Mouse (Mus musculus) urinary bladder, adult 2 months (tissue): Measurements from ENCODE around the gene Clint1. TPM values are rescaled to one million over a fixed set of nuclear protein-coding genes. Genes with fewer than 3 reads are reported as not detected.

Source experiments
- DNase-seq: peaks from one replicate; pipeline ENCODE4 v3.0.0; 2022; ENCODE audit warnings: low spot score
- polyA plus RNA-seq: library from polyadenylated mRNA; depleted of rRNA; stranded (reverse); fragments of >200 nt; gene quantifications from 2 replicates; pipeline ENCODE4 v1.2.3, GENCODE M21; 2012

Gene Clint1
- polyA plus RNA-seq, 1 experiment: 74.3 TPM

DNA sequence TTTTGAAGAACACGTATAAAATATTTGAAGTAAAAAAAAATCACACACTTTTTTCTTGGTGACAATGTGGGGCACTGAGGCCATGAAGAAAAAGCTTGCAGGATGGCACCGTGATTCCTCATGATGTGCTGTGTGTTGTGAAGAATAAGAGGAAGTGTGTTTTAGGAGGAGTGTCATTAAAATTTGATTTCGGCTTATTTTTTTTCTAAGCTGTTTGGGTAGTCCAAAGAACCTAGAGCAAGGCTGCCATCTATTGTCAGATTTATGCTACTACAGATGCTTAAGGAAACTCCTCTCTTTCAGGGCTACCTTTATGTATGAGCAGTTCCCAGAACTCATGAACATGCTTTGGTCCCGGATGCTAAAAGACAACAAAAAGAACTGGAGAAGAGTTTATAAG lies 32.2 kb downstream of the Clint1 start:
- DNase-seq: no peak

DNA sequence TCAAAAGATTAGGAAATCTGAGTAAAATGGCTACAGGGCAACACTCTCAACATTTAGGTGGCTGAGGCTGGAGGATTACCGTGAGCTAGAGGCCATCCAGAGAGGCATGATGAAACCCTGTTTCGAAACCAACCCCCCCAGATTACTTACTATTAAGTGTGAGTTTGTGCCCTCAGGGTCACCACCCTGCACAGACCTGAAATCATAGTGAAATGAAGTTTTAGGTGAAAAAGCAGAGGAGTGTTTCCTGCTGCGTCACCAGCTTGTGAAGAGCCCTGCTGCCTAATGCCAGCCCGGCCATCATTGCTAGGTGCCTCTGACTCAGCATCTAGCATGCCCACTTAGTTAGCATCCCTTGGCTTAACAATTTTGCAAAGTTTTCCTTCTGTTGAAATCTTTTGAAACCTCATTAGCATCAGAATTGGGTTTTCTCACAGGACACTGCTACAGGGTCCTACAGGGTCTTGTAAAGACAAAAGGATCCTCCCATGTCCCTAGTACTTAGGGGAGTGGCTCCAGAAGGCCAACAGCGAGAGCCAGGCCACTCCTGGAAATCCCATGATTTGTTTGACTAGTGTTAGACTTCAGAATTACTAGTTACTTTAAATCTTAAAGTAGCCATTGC lies 33.9 kb downstream of the Clint1 start:
- DNase-seq: no peak

DNA sequence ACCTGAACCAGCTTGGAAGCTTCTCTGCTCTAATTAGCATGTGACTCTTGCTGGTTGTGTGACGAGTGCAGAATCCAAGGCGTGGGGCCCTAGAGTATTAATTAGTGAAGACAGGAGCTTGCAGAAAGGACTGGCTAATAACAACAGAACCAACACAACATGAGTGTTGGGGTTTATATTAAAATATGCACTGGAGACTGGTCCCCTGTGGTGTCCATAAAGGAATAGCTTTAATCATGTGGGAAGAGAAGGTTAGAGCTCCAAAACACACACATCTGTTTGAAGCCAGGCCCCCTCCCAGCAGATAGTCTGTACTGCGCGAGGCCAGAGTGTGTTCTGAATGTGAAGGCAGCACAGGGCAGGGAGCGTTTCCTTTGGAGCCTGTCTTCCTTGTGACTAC lies 34.7 kb downstream of the Clint1 start:
- DNase-seq: no peak

DNA sequence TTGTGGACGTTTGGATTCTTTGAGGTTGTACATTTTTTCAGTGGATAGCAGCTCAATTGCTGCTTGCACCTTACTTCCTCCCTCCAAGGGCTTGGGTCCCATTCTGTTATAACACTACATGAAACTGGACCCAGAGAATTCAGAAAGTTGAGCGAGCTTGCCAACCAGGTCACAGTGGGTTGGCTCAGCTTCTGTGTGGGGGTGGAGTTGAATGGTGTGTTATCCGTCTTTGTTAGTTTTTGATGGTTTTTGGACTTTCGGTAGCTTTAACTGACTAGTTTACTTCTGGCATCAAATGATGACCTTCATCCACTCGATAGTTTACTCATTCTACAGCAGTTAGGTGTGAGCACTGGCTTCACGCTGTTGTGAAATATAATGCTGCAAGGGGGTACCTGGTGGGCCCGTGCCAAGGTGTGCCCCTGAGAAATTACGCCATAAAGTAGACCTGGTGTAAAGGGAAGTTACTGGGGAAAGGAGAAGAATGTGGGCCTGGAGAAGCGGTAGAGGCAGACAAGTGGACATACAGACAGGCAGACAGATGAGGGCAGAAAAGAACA lies 36.7 kb downstream of the Clint1 start:
- no peak for DNase-seq

DNA sequence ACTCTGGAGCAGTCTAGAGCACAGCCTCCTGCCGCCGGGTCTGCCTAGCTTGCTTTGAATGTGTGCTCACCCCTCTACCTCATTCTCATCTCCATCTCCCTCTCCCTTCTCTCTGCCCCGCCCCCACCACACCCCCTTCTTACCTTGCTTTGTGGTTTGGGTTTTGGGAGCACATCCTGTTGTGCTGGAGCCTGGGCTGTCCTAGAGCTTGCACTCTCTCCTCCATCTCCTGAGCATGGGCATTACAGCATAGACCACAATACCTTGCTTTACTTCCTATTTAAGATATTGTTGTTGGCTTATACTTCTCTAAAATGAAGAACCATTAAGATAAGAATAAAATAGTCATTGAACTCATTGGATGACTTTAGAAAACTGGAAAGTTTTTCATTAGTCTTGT lies 38.1 kb downstream of the Clint1 start:
- DNase-seq: no peak

DNA sequence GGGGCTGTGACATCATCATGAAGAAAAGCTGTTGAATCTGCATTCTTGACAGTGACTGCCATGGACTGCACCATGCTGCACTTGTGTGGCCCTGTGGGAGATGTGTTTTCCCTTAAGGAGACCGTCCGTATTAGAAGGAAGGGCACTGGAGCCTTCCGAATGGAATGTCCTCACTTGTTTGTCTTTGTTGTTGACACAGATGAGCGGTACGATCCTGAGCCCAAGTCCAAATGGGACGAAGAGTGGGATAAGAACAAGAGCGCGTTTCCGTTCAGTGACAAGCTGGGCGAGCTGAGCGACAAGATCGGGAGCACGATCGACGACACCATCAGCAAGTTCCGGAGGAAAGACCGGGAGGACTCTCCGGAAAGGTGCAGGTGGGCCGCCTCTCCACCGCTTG lies 38.6 kb downstream of the Clint1 start:
- DNase-seq: no peak

DNA sequence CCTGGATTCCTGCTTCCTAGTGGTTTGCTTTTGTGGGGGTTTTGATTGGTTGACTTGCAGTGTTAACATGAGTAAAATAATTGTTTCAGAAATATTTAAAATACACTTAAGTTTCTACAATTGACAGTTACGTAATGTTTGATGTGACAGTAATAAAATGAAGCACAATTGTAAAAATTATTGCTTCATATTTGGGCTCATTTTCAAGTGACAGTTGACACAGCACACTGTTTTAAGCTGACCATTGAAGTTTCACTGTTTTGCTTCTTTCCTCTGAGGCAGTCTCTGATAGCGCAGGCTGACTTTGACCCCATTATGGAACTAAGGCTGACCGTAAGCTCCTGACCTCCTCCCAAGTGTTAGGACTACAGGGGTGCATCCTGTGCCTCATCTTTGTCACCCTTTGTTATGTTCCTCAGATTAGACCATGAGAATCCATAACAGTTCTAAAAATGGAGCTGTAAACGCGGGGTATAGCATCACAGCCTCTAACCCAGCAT lies 41.1 kb downstream of the Clint1 start:
- DNase-seq: no peak

DNA sequence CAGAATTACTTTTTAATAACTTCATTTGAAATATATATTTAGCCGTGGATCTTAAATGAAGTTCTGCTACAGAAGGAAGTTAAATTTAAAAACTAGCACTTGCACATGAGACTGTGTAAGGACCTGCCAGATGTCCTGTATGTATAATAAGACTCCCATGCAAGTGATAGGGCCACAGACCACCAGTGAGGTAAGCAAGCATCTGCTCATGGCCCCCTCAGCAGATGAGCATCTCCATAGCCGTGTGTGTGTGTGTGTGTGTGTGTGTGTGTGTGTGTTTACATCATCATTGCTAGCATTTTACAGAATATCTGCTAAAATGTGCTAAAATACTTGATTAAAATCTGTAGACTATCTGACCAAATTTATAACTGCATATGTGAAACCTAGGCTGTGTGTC lies 45.5 kb downstream of the Clint1 start:
- DNase-seq: no peak

DNA sequence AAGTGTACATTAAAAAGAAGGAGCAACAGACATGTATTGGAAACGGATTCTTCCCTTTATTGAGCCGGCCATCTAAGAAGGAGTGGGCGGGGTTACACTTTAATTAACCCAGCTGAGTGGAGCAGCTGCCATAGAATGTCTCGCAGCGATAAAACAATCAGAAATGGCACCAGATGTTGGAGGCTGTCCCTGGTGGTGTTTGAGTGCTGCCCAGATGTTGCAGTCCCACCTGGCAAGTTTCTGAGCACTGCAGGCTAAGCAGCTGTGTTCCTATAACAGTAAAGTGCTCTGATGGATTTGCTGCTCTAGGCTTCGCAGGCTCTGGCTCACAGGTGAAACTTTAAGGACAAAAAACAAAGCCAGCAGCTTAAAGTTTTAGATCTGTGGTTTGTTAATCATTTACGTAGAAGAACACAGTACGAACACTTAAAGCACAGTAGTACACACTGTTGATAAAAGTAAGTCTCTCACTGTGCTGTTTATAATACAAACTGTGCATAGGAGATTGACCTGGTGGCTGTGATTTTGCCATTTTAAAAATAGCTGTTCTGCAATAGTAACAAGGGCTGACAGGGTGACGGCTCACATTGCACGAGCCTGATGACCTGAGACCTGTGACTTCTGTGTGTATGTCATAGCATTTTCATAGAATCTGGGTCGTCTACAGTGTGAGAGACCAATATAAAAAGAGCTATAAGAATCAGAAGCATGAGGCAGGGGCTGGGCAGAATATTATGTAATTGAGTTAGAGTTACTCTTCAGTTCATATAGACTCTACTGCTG lies 48.6 kb downstream of the Clint1 start:
- no peak for DNase-seq

DNA sequence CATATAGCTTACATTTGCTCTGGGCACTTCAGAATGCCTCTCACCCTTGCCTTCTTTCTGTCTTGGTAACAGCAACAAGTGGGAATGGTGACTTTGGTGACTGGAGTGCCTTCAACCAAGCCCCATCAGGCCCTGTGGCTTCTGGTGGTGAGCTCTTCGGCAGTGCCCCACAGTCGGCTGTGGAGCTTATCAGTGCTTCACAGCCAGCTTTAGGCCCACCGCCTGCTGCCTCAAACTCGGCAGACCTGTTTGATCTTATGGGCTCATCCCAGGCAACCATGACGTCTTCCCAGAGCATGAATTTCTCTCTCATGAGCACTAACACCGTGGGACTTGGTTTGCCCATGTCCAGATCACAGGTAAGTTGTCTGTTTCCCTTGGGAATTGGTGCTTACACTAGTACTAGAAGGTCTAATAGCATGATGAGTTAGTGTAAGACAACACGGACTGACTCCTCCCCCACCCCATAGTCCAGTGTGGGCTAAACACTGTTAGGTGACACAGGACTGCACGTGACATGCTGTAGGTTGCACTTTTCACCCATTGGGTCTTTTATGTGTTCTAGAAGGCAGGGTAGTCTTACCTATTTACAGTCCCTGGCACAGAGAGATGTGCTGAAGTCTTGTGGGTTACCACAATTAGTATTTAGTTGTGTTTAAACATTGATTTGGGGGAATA lies 54.4 kb downstream of the Clint1 start:
- no peak for DNase-seq

DNA sequence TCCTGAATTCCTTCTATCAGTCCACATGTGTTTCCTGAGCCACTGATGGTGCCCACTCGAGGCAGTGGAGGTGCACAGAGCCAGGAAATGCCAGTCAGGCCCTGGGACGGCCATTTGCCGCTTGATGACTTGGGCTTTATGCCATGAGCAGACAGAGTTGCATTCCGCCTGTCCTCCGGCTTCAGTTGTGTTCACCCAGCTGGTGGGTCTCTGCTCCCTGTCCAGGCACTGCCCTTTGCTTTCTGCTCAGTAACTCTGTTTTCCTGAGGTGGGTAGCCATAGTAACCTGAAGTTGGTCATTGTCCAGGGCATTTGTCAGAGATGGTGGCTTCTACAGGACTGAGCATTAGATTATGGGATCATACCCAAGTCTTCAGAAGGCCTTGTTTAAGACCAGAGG lies 55.5 kb downstream of the Clint1 start:
- DNase-seq: no peak

DNA sequence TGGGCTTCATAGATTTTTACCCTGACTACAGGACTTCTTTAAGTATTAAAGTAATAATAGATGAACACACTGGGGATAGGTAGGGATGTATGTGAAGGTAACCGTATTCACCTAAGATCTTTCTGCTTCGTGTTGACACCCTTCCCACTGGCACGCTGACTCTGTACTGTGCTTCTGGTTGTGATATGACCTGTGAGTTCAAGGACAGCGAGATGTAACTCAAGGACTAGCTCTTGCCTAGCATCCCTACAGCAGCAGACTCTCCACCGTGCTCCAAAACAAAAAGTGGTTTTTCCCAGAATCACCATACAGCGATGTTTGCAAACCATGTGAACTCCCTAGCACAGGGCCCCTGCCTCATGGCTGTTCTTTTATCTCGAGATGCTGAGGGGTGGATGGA lies 56.2 kb downstream of the Clint1 start:
- no peak for DNase-seq

DNA sequence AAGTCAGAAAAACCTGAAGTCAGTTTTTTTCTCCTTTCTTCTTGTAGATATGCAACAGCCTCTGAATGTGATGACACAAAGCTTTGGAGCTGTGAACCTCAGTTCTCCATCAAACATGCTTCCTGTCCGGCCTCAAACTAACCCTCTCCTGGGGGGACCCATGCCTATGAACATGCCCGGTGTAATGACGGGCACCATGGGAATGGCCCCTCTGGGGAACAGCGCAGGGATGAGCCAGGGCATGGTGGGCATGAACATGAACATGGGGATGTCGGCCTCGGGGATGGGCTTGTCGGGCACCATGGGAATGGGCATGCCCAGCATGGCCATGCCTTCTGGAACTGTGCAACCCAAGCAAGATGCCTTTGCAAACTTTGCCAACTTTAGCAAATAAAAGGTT lies 57.0 kb downstream of the Clint1 start:
- no peak for DNase-seq

DNA sequence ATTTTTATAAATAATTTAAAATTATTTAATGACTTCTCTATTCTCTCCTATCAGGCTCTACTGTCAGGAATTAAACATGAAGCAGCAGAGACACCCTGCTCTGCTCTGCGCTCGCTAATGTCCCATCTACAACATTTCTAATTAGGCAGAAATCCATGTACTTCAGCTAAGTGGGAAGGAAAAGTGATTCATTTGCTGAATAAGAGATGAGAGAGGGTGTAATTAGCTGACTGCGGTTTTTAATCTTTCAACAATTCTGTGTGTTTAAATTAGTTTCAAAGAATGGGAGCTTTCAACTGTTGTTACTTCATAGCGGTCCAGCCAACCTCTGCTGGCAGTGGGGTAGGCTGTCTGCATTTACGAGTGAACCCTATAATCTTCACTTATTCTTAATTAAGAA lies 58.9 kb downstream of the Clint1 start:
- no peak for DNase-seq

DNA sequence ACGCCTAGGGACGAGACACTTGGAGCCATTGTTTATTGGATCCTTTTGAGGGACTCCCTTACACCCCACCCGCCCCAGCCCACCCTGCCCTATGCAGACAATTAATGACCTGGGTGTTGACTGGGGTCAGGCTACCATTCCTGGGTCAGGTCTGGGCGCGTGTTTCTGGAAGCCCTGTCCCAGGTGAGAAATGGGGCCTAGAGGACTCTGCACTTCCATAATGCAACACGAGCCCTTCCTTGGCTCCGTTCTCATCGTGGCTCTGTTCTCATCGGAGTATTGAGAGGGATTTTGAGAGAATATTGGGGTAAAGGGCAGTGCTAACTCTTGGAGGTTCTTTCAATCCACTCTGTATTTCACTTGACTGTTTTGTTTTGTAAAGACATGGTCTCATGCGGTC lies 64.3 kb downstream of the Clint1 start:
- no peak for DNase-seq

DNA sequence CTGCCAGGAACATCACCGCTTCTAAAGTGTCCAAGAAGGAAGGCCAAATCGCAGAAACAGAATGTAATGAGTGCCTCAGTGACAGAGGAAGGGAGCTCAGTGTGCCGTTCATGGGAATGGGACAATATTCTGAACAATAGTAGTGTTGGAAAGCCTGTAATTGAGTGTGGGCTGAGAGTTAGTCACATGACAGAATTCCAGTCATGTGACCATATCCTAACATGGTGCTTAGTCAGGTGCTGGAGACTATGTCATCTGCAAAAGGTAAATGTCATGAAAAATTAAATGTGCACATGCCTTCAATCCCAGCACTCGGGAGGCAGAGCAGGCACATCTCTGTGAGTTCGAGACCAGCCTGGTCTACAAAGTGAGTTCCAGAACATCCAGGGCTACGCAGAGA lies 66.2 kb downstream of the Clint1 start:
- no peak for DNase-seq

DNA sequence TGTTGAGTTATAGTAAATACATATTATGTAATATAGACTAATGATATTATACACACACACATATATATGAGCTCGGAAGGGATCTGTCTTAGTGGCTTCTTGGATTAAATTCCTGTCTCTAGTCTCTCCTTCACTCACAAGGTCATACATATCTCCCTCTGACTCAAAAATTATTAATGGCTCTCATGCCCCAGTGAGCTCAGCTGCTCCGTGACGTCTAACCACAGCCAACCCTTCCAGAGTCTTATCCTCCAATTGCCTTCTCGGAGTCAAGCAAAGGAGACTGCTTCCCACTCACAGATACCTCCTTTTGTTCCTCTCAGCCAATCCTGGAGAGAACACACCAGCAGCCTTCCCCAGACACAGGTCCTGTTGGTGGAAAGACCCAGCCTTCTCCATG lies 67.0 kb downstream of the Clint1 start:
- DNase-seq: no peak

DNA sequence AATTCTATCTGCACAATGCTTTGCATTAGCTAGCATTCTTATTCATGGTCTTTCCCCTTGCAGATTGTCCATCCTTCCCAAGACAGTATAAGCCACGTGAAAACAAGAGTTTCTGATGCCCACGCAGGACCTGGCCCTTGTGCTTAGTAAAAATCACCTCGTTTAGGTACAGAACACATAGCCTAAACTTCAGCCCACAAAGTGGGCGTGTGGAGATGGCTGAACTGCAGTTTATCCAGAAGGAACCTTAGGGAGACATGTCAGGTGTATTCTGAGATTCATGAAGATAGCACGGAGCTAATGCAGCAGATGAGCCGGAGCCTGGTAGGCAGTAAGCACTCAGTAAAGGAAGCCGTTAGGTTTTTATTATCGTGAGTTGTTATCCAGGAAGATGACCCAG lies 69.2 kb downstream of the Clint1 start:
- DNase-seq: no peak

DNA sequence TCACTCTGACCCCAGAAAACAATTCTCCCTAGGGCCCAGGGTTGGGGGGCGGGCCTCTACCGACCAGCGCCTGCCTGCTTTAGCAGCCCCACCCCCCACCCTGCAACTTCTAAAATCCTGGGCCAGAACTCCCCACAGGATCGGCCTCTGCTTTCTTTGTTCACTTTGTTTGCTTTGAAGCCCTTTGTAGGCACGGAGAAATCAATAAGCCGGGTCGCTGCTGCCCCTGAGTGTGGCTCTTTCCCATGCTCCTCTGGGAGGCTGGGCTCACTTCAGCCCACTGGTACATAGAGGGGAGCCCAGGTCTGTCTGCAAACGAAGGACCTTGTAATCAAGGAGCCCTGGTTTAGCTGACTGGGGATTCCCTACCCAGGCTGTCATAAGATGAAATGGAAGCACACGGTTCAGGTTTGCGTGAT lies 69.6 kb downstream of the Clint1 start:
- no peak for DNase-seq

DNA sequence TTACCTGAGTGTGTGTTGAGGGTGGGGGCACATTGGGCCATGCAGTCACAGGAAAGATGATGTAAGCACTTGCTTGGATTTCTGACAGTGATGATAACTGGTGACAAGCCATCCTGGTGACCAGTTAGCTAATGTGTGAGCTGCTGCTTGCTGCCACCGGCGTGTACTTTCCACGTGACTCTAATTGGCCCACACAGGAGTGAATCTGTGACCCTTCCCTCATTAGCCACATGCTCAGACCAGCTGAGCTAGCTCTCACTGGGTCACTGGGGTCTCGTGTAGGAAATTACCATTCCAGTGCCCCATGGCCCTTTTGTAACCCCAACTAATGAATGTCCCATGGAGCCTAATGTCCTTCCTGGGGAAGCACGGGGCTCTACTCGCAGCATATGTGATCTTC lies 73.6 kb downstream of the Clint1 start:
- DNase-seq: no peak

DNA sequence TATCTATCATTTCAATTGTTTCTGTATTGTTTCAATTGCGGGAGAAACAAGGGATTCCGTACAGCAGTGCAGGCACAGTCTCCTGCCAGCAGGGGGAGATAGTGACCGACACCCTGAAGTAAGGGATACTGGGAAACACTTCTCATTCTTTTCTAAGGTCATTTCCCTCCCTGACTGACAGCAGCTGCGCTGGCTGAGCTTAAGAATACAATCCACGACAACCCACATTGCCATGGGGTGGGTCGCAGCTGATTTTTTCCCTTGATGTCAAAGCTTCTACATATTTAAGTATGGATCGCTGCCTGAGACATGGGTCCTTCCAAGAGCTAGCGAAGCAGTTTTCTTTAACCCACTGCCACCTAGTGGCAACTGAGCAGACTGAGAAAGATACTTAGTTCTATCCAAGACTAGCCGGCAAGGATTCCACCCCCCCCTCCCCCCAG lies 74.8 kb downstream of the Clint1 start:
- peak; percentile 44 for DNase-seq

DNA sequence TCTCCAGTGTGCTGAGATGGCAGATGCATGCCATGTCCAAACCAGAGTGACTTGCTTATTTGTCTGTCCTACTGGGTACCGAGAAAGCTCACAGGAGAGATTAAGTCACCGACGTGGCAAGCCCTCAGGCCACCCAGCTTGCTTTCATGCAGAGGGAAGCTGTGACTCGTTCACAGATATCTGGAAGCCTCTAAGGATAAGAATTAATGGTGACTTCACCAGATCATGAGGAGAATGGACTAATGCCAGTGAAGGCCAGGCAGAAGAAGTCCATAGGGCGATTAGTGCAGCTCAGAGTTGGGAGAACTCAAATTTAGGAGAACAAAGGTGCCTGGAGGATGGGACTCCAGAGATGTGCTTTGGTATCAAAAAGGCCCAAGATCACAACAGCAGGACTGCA lies 75.6 kb downstream of the Clint1 start:
- no peak for DNase-seq

DNA sequence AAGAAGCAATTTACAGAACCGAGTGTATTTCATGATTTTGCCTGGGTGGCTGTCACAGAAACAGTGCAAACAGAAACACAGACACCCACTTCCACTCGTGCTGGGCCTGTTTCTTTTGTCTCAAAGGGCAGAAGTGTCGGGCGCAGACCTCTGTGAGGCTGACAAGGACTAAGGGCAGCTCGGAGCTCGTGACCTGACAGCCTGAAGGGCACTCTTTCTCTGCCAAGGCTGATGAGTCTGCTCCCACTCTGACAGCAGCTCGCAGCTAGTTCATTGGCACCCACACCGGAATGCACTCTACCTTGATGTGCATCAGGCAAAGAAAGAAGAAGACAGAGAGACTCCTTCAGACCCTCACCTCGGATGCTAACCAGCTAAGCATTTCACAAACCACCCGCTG lies 77.7 kb downstream of the Clint1 start:
- DNase-seq: no peak
